Mouse (Mus musculus) liver, adult (tissue): ENCODE results near the gene Stk31.

Experiments used
- GATA4 ChIP-seq: IDR thresholded peaks from 2 replicates; pipeline ENCODE4 v1.6.1; 2014; ENCODE audit warnings: mild to moderate bottlenecking, low read length; ENCODE audit not compliant: insufficient replicate concordance

Gene Stk31

GRCm38 (mm10) chr6:49395316-49395715 is at the start of gene Stk31:
Gene Stk31, plus strand, starts transcription at chr6:49395604.
- no peak for TF ChIP-seq GATA4

- TF ChIP-seq GATA4: no peak
These were observed 45.6 kb upstream of the Stk31 start for GRCm38 (mm10) chr6:49349826-49350225.

GRCm38 (mm10) chr6:49354613-49355012 is 40.8 kb upstream of the Stk31 start:
- TF ChIP-seq GATA4: no peak

- no peak for TF ChIP-seq GATA4
These were observed 40.2 kb upstream of the Stk31 start for GRCm38 (mm10) chr6:49355171-49355570.

- no peak for TF ChIP-seq GATA4
These were observed 35.0 kb upstream of the Stk31 start for GRCm38 (mm10) chr6:49360420-49360819.

GRCm38 (mm10) chr6:49367159-49368054 is 28.0 kb upstream of the Stk31 start, which contains the start of gene Fam221a:
Gene Fam221a, plus strand, starts transcription at chr6:49367739.
- TF ChIP-seq GATA4: no peak

GRCm38 (mm10) chr6:49368212-49368611 is 27.2 kb upstream of the Stk31 start:
- no peak for TF ChIP-seq GATA4

GRCm38 (mm10) chr6:49372705-49373104 is 22.7 kb upstream of the Stk31 start:
- TF ChIP-seq GATA4: no peak

GRCm38 (mm10) chr6:49373943-49374342 is 21.5 kb upstream of the Stk31 start:
- TF ChIP-seq GATA4: no peak

- TF ChIP-seq GATA4: no peak
These were observed 17.1 kb upstream of the Stk31 start for GRCm38 (mm10) chr6:49378328-49378727.

GRCm38 (mm10) chr6:49394276-49394675 is 1.1 kb upstream of the Stk31 start:
- no peak for TF ChIP-seq GATA4

GRCm38 (mm10) chr6:49397466-49397865 is 2.1 kb downstream of the Stk31 start:
- no peak for TF ChIP-seq GATA4

GRCm38 (mm10) chr6:49398365-49398764 is 3.0 kb downstream of the Stk31 start:
- no peak for TF ChIP-seq GATA4

- no peak for TF ChIP-seq GATA4
These were observed 15.4 kb downstream of the Stk31 start for GRCm38 (mm10) chr6:49410830-49411229.

- TF ChIP-seq GATA4: no peak
These were observed 20.6 kb downstream of the Stk31 start for GRCm38 (mm10) chr6:49415971-49416370.

GRCm38 (mm10) chr6:49437306-49437705 is 41.9 kb downstream of the Stk31 start:
- TF ChIP-seq GATA4: no peak

- no peak for TF ChIP-seq GATA4
These were observed 62.7 kb downstream of the Stk31 start for GRCm38 (mm10) chr6:49458112-49458511.
